Mouse (Mus musculus) kidney, adult 2 months (tissue): ENCODE results near the gene Adamts17.

Source experiments
- CTCF ChIP-seq: fragments of 200-500 bp; conservative IDR thresholded peaks from 2 replicates; pipeline ENCODE4 v1.5.1; 2011; ENCODE audit warnings: low read depth, mild to moderate bottlenecking, control low read depth, low read length, moderate library complexity, mixed read lengths; ENCODE audit not compliant: insufficient read depth, insufficient read length
- POLR2A ChIP-seq: fragments of 200-500 bp; IDR thresholded peaks from one replicate; pipeline ENCODE4 v1.6.1; 2011; ENCODE audit warnings: low read depth, low read length, control low read depth

DNA sequence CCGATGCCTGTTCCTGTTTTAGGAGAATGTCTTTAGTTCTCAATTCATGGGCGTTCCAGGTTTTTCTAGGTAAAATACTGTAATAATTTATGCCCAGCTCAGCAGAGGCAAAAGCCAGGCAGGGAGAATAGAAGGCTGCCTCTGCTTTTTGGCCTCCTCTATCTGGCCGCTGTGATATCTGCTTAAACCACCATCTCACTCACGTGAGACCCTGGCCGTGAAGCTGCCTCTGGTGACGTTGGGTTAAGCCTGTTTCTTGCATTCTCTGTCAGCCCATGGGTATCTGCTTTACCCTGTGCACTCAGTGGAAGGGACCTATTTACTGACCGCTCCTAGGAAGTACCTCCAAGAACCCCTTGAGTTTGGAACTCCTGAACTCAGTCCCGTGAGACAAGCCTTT, 187.7 kb downstream of the Adamts17 start:
- TF ChIP-seq POLR2A (no peak), CTCF (no peak)
